Mouse (Mus musculus) ES-Bruce4 (cell line): ENCODE data around the gene Ces1c. TPM values are rescaled to one million over a fixed set of nuclear protein-coding genes. Genes with fewer than 3 reads are reported as not detected.

Experiments used
- H3K27ac ChIP-seq: 2 replicates; pipeline ENCODE4 v1.5.1; 2012; ENCODE audit warnings: low read length, inconsistent platforms; ENCODE audit not compliant: insufficient read depth
- H3K27me3 ChIP-seq: 2 replicates; pipeline ENCODE4 v1.6.1; 2012; ENCODE audit warnings: mild to moderate bottlenecking, low read length, inconsistent platforms; ENCODE audit not compliant: control insufficient read depth, poor library complexity, insufficient read depth, severe bottlenecking
- H3K36me3 ChIP-seq: 2 replicates; pipeline ENCODE4 v1.6.1; 2012; ENCODE audit warnings: inconsistent platforms, mild to moderate bottlenecking, low read length, moderate library complexity; ENCODE audit not compliant: control insufficient read depth, poor library complexity, insufficient read depth, severe bottlenecking
- H3K4me1 ChIP-seq: one replicate; pipeline ENCODE4 v1.8.1; 2011; ENCODE audit warnings: low read length; ENCODE audit not compliant: control insufficient read depth, insufficient read depth
- H3K4me3 ChIP-seq: 2 replicates; pipeline ENCODE4 v1.5.1; 2011; ENCODE audit warnings: low read depth, mild to moderate bottlenecking, low read length
- H3K9ac ChIP-seq: 2 replicates; pipeline ENCODE4 v1.6.1; 2012; ENCODE audit warnings: low read depth, mild to moderate bottlenecking, inconsistent platforms; ENCODE audit not compliant: poor library complexity, severe bottlenecking
- H3K9me3 ChIP-seq: replicated peaks from 2 replicates; pipeline ENCODE4 v1.6.1; 2012; ENCODE audit warnings: mild to moderate bottlenecking, low read length, inconsistent platforms; ENCODE audit not compliant: control insufficient read depth, poor library complexity, insufficient read depth, severe bottlenecking
- CTCF ChIP-seq: IDR thresholded peaks from one replicate; pipeline ENCODE4 v1.8.1; 2011; ENCODE audit warnings: low read depth, low read length
- EP300 ChIP-seq: IDR thresholded peaks from 2 replicates; pipeline ENCODE4 v1.6.1; 2011; ENCODE audit warnings: low read depth, low read length; ENCODE audit not compliant: insufficient read depth
- POLR2A ChIP-seq: IDR thresholded peaks from one replicate; pipeline ENCODE4 v1.8.1; 2011; ENCODE audit warnings: low read length; ENCODE audit not compliant: insufficient read depth
- polyA plus RNA-seq: library from polyadenylated mRNA; stranded (reverse); fragments of >200 nt; gene quantifications from 2 replicates; pipeline ENCODE4 v1.2.4, GENCODE M21; 2011; ENCODE audit warnings: low read depth; ENCODE audit not compliant: missing spikeins, insufficient read depth, insufficient read length

The Ces1c gene
- polyA plus RNA-seq, 1 experiment = not detected

GRCm38 (mm10) chr8:93095376-93095775, 35.7 kb downstream of the Ces1c start:
- Histone ChIP-seq H3K27ac (no peak overlapping the region), H3K27me3 (no peaks in the 10 kb centered on the region), H3K4me3 (no peak overlapping the region), H3K9ac (no peak overlapping the region), H3K36me3 (no peaks in the 10 kb centered on the region), H3K4me1 (no peaks in the 10 kb centered on the region), H3K9me3 (no peaks in the 10 kb centered on the region)
- no peak for TF ChIP-seq EP300
- TF ChIP-seq CTCF = no peak
- no peak for TF ChIP-seq POLR2A

DNA sequence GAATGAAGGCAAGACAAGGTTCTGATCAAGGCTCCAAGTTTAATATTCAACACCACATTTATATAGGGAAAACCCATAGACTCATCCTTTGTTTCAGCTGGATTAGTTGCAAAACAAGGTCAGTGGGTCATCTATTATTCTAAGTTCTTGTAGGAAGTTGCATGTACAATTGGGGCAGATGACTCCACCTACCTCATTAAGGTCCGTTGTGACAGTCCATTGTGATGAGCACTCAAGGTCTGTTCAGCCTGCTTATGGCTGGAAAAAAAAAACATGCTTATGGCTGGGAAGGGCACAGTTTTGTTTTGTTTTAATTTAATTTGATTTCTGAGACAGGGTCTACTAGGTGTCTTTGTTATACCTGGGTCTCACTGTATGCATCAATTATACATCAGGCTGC, 39.8 kb downstream of the Ces1c start:
- no peaks in the 10 kb centered on the region for H3K27me3 ChIP-seq
- no peaks in the 10 kb centered on the region for H3K9me3 ChIP-seq
- no peak overlapping the region for H3K4me3 ChIP-seq
- no peak overlapping the region for H3K27ac ChIP-seq
- TF ChIP-seq EP300 (no peak), POLR2A (no peak), CTCF (no peak)
- no peak overlapping the region for H3K9ac ChIP-seq
- no peaks in the 10 kb centered on the region for H3K36me3 ChIP-seq
- no peaks in the 10 kb centered on the region for H3K4me1 ChIP-seq

GRCm38 (mm10) chr8:93088686-93089122, 42.4 kb downstream of the Ces1c start:
- Histone ChIP-seq H3K4me3 (no peak overlapping the region), H3K27me3 (no peaks in the 10 kb centered on the region), H3K9me3 (no peaks in the 10 kb centered on the region), H3K36me3 (no peaks in the 10 kb centered on the region), H3K9ac (no peak overlapping the region), H3K27ac (no peak overlapping the region), H3K4me1 (no peaks in the 10 kb centered on the region)
- TF ChIP-seq EP300 = no peak
- no peak for TF ChIP-seq POLR2A
- no peak for TF ChIP-seq CTCF

GRCm38 (mm10) chr8:93088193-93088592, 42.9 kb downstream of the Ces1c start:
- Histone ChIP-seq H3K9me3 (no peaks in the 10 kb centered on the region), H3K27ac (no peak overlapping the region), H3K4me3 (no peak overlapping the region), H3K36me3 (no peaks in the 10 kb centered on the region), H3K9ac (no peak overlapping the region), H3K27me3 (no peaks in the 10 kb centered on the region), H3K4me1 (no peaks in the 10 kb centered on the region)
- TF ChIP-seq POLR2A (no peak), CTCF (no peak), EP300 (no peak)

- H3K9me3 ChIP-seq = no peaks in the 10 kb centered on the region; the same call in 1 of the 2 replicates
- no peaks in the 10 kb centered on the region for H3K36me3 ChIP-seq
- no peak within 1 kb of the TSS for H3K9ac ChIP-seq
- H3K27ac ChIP-seq = no peak within 1 kb of the TSS
- H3K27me3 ChIP-seq = no peaks in the 10 kb centered on the region
- no peak within 1 kb of the TSS for H3K4me3 ChIP-seq
- no peaks in the 10 kb centered on the region for H3K4me1 ChIP-seq
- TF ChIP-seq CTCF (no peak), EP300 (no peak), POLR2A (no peak)
Observed at GRCm38 (mm10) chr8:93079887-93080286, 51.2 kb downstream of the Ces1c start, which contains the start of gene Ces1b. TSS of gene Ces1b (minus strand) at chr8:93080017.

GRCm38 (mm10) chr8:93075251-93075650, 55.8 kb downstream of the Ces1c start:
- H3K4me3 ChIP-seq = no peak overlapping the region
- no peaks in the 10 kb centered on the region for H3K27me3 ChIP-seq
- H3K9me3 ChIP-seq = no peaks in the 10 kb centered on the region; the same call in 1 of the 2 replicates
- no peak overlapping the region for H3K27ac ChIP-seq
- TF ChIP-seq EP300 = no peak
- TF ChIP-seq POLR2A = no peak
- TF ChIP-seq CTCF = no peak
- H3K4me1 ChIP-seq = no peaks in the 10 kb centered on the region
- H3K36me3 ChIP-seq = no peaks in the 10 kb centered on the region
- H3K9ac ChIP-seq = no peak overlapping the region
